Mouse (Mus musculus): ENCODE measurements at regions not wholly inside any gene's neighbourhood (a gene's known extent, or its start where the extent isn't known, plus 50 kb on each side); places are given as distances from the start of the nearest gene placed in this dataset.

DNA sequence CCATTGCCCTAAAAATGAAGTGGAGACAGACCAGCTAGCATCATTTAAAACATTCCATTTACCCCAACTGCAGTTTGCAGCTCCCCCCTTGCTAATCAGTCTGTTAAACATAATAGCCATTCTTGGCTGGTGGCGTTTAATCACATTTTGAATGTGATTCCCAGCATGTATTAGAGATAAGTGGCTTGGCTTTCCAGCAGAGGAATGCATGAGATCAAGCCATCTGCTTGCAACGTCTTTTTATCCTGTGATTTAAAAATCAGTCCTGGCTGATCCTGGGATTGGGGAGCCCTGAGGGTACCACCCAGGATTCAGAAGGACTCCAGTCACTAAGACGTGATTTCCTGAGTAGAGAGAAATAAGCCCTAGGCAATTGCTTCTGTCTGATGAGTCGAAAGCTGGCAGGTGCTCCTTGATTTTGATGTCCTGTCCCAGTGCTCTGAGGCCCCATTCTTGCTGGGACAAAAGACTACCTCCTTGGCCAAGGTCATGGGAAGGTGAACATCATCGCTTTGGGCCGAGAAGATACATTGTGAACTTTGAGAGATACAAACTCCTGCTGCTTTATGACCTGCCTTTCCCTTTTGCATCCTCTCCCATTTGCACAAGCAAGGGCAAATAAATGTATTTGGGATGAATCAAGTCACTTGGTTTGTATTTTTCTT is 623.8 kb downstream of the Tmem132b start:
- Histone ChIP-seq H3K79me2 (replicated peaks; ENCODE audit: control insufficient read depth, insufficient read depth, low read length) (no peaks in the 10 kb centered on the region), H3K27me3 (ENCODE audit: control insufficient read depth, insufficient read depth, low read length) (no peaks in the 10 kb centered on the region), H3K4me3 (no peak overlapping the region), H3K36me3 (ENCODE audit: control insufficient read depth, insufficient read depth, low read length) (no peaks in the 10 kb centered on the region), H3K4me1 (ENCODE audit: control insufficient read depth, insufficient read depth, low read length) (no peaks in the 10 kb centered on the region), H3K27ac (no peak overlapping the region), H3K9ac (ENCODE audit: low read depth, low read length) (no peak overlapping the region)
- no peak for TF ChIP-seq POLR2A (IDR thresholded peaks at IDR 0.05; ENCODE audit: insufficient read depth, low read depth, low read length)
- TF ChIP-seq EP300 (IDR thresholded peaks at IDR 0.05; ENCODE audit: insufficient read depth, low read depth, low read length), result no peak
- TF ChIP-seq CTCF (IDR thresholded peaks at IDR 0.05), result no peak
- intact Hi-C loops (cut with DNase I), result no loop called here
- no peak for DNase-seq
- WGBS, result 46% methylated on average over 6 of the region's 6 CpGs

DNA sequence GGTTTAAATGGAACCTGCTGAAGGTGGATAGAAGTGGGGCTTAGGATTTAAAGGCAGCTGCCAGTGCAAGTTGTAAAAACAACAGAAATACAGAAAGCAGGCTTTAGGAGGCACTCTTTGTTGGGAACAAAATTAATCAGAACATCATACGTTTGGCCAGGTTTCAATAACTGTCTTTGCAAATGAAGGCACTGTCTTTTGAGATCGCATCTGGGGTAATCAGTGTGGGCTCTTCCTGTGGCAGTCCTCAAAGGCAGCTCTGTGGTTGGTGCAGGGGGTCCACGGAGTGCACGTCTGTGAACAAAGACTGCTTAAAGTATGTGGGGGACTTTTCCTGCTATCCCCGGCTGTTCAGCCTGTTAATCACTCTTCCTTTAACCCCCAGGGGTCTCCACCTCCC is 654.5 kb downstream of the Tmem132b start:
- no peak for DNase-seq
- Histone ChIP-seq H3K27me3 (ENCODE audit: control insufficient read depth, insufficient read depth, low read length) (no peaks in the 10 kb centered on the region), H3K27ac (no peak overlapping the region), H3K4me1 (ENCODE audit: control insufficient read depth, insufficient read depth, low read length) (no peaks in the 10 kb centered on the region), H3K4me3 (no peak overlapping the region), H3K9ac (ENCODE audit: low read depth, low read length) (no peak overlapping the region), H3K79me2 (replicated peaks; ENCODE audit: control insufficient read depth, insufficient read depth, low read length) (no peaks in the 10 kb centered on the region), H3K36me3 (ENCODE audit: control insufficient read depth, insufficient read depth, low read length) (no peaks in the 10 kb centered on the region)
- intact Hi-C loops (cut with DNase I), result no loop called here
- WGBS, result 58% methylated on average over 5 of the region's 5 CpGs
- TF ChIP-seq EP300 (IDR thresholded peaks at IDR 0.05; ENCODE audit: insufficient read depth, low read depth, low read length), result no peak
- no peak for TF ChIP-seq POLR2A (IDR thresholded peaks at IDR 0.05; ENCODE audit: insufficient read depth, low read depth, low read length)
- TF ChIP-seq CTCF (IDR thresholded peaks at IDR 0.05), result no peak

DNA sequence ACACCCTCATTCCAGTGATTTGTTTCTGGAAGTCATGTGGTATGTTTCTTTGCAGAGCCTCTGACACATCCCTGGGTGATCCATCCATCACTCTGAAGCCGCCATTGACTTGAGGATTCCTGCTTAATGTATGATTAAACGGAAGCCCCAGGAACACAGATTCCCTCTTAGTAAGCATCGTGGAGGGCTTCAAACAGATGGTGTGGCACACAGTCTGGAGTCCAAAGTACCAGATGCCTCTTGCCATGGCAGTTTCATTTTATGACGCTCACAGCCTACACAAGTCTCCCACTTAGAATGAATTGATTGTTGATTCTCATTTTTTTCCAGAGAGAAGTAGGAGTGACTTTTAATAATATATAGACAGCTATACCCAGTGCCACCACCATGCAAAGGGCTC is 668.3 kb downstream of the Tmem132b start:
- H3K4me3 ChIP-seq, result no peak overlapping the region
- H3K27ac ChIP-seq, result no peak overlapping the region
- no peak for DNase-seq
- 71% methylated on average over 4 of the region's 4 CpGs for WGBS
- intact Hi-C loops (cut with DNase I), result no loop called here
- H3K27me3 ChIP-seq (ENCODE audit: control insufficient read depth, insufficient read depth, low read length), result no peaks in the 10 kb centered on the region
- H3K79me2 ChIP-seq (replicated peaks; ENCODE audit: control insufficient read depth, insufficient read depth, low read length), result no peaks in the 10 kb centered on the region
- no peaks in the 10 kb centered on the region for H3K36me3 ChIP-seq (ENCODE audit: control insufficient read depth, insufficient read depth, low read length)
- no peak overlapping the region for H3K9ac ChIP-seq (ENCODE audit: low read depth, low read length)
- no peaks in the 10 kb centered on the region for H3K4me1 ChIP-seq (ENCODE audit: control insufficient read depth, insufficient read depth, low read length)
- TF ChIP-seq CTCF (IDR thresholded peaks at IDR 0.05), result no peak
- TF ChIP-seq EP300 (IDR thresholded peaks at IDR 0.05; ENCODE audit: insufficient read depth, low read depth, low read length), result no peak
- no peak for TF ChIP-seq POLR2A (IDR thresholded peaks at IDR 0.05; ENCODE audit: insufficient read depth, low read depth, low read length)

- intact Hi-C loops (cut with DNase I), result no loop called here
- no peaks in the 10 kb centered on the region for H3K79me2 ChIP-seq (replicated peaks; ENCODE audit: control insufficient read depth, insufficient read depth, low read length)
- no peak overlapping the region for H3K9ac ChIP-seq (ENCODE audit: low read depth, low read length)
- no peaks in the 10 kb centered on the region for H3K4me1 ChIP-seq (ENCODE audit: control insufficient read depth, insufficient read depth, low read length)
- TF ChIP-seq CTCF (IDR thresholded peaks at IDR 0.05) (no peak), EP300 (IDR thresholded peaks at IDR 0.05; ENCODE audit: insufficient read depth, low read depth, low read length) (no peak), POLR2A (IDR thresholded peaks at IDR 0.05; ENCODE audit: insufficient read depth, low read depth, low read length) (no peak)
- no peak overlapping the region for H3K27ac ChIP-seq
- WGBS, result 28% methylated on average over 4 of the region's 4 CpGs
- no peaks in the 10 kb centered on the region for H3K27me3 ChIP-seq (ENCODE audit: control insufficient read depth, insufficient read depth, low read length)
- no peak for DNase-seq
- H3K4me3 ChIP-seq, result no peak overlapping the region
- no peaks in the 10 kb centered on the region for H3K36me3 ChIP-seq (ENCODE audit: control insufficient read depth, insufficient read depth, low read length)
These were observed 670.0 kb downstream of the Tmem132b start for GRCm38 (mm10) chr5:126201535-126201934.

- H3K79me2 ChIP-seq (replicated peaks; ENCODE audit: control insufficient read depth, insufficient read depth, low read length), result no peaks in the 10 kb centered on the region
- H3K4me3 ChIP-seq, result no peak overlapping the region
- DNase-seq, result no peak
- H3K36me3 ChIP-seq (ENCODE audit: control insufficient read depth, insufficient read depth, low read length), result no peaks in the 10 kb centered on the region
- H3K9ac ChIP-seq (ENCODE audit: low read depth, low read length), result no peak overlapping the region
- H3K27ac ChIP-seq, result no peak overlapping the region
- H3K4me1 ChIP-seq (ENCODE audit: control insufficient read depth, insufficient read depth, low read length), result no peaks in the 10 kb centered on the region
- 47% methylated on average over 9 of the region's 9 CpGs for WGBS
- intact Hi-C loops (cut with DNase I), result no loop called here
- no peaks in the 10 kb centered on the region for H3K27me3 ChIP-seq (ENCODE audit: control insufficient read depth, insufficient read depth, low read length)
- TF ChIP-seq POLR2A (IDR thresholded peaks at IDR 0.05; ENCODE audit: insufficient read depth, low read depth, low read length) (no peak), CTCF (IDR thresholded peaks at IDR 0.05) (no peak), EP300 (IDR thresholded peaks at IDR 0.05; ENCODE audit: insufficient read depth, low read depth, low read length) (no peak)
These were observed 670.4 kb downstream of the Tmem132b start for GRCm38 (mm10) chr5:126201996-126202395.

GRCm38 (mm10) chr5:126217016-126217415 is 685.4 kb downstream of the Tmem132b start:
- no peak for DNase-seq
- WGBS, result 83% methylated on average over 5 of the region's 5 CpGs
- intact Hi-C loops (cut with DNase I), result no loop called here

More at GRCm38 (mm10) chr5:126217016-126217415, 685.4 kb downstream of the Tmem132b start:
- no peak overlapping the region for H3K9ac ChIP-seq (ENCODE audit: low read depth, low read length)
- H3K27me3 ChIP-seq (ENCODE audit: control insufficient read depth, insufficient read depth, low read length), result no peaks in the 10 kb centered on the region
- H3K4me3 ChIP-seq, result no peak overlapping the region
- H3K79me2 ChIP-seq (replicated peaks; ENCODE audit: control insufficient read depth, insufficient read depth, low read length), result no peaks in the 10 kb centered on the region
- no peaks in the 10 kb centered on the region for H3K4me1 ChIP-seq (ENCODE audit: control insufficient read depth, insufficient read depth, low read length)
- no peaks in the 10 kb centered on the region for H3K36me3 ChIP-seq (ENCODE audit: control insufficient read depth, insufficient read depth, low read length)
- TF ChIP-seq EP300 (IDR thresholded peaks at IDR 0.05; ENCODE audit: insufficient read depth, low read depth, low read length) (no peak), CTCF (IDR thresholded peaks at IDR 0.05) (no peak), POLR2A (IDR thresholded peaks at IDR 0.05; ENCODE audit: insufficient read depth, low read depth, low read length) (no peak)
- no peak overlapping the region for H3K27ac ChIP-seq

Data from heart, adult 2 months (tissue).